Mouse (Mus musculus) right cerebral cortex, postnatal 4 days (tissue): ENCODE results near the gene Prkaa1.
A peak's percentile ranks its signal among the peaks of the same experiment; 100 is the strongest.
"Not testable (repeated sequence)": the region's sequence is repeated elsewhere in the genome, so short reads cannot be mapped to it uniquely, and the experiment has no call there.

Experiments
- DNase-seq: peaks from one replicate; pipeline ENCODE4 v3.0.0-alpha.2; 2022

Prkaa1 gene

GRCm38 (mm10) chr15:5130887-5131668, 12.6 kb upstream of the Prkaa1 start:
- not testable (repeated sequence) for DNase-seq

GRCm38 (mm10) chr15:5133301-5133700, 10.4 kb upstream of the Prkaa1 start:
- DNase-seq, result no peak

GRCm38 (mm10) chr15:5134179-5134578, 9.5 kb upstream of the Prkaa1 start:
- no peak for DNase-seq

- no peak for DNase-seq
Measured at GRCm38 (mm10) chr15:5134945-5135483, 8.6 kb upstream of the Prkaa1 start.

- DNase-seq, result peak; percentile 35
Measured at GRCm38 (mm10) chr15:5138021-5138856, 5.4 kb upstream of the Prkaa1 start.

GRCm38 (mm10) chr15:5139366-5139765, 4.3 kb upstream of the Prkaa1 start:
- DNase-seq, result no peak

GRCm38 (mm10) chr15:5139863-5140262, 3.8 kb upstream of the Prkaa1 start:
- DNase-seq, result no peak

GRCm38 (mm10) chr15:5140357-5140756, 3.3 kb upstream of the Prkaa1 start:
- DNase-seq, result no peak

- DNase-seq, result no peak
Measured at GRCm38 (mm10) chr15:5142047-5142446, 1.6 kb upstream of the Prkaa1 start.

- no peak for DNase-seq
Measured at GRCm38 (mm10) chr15:5142714-5143113, 947 bp upstream of the Prkaa1 start.

- DNase-seq, result peak; percentile 81
Measured at GRCm38 (mm10) chr15:5144021-5144778, 539 bp downstream of the Prkaa1 start.

- DNase-seq, result no peak
Measured at GRCm38 (mm10) chr15:5145196-5145945, 1.7 kb downstream of the Prkaa1 start.

GRCm38 (mm10) chr15:5149187-5149586, 5.5 kb downstream of the Prkaa1 start:
- DNase-seq, result no peak

- DNase-seq, result no peak
Measured at GRCm38 (mm10) chr15:5152171-5152570, 8.5 kb downstream of the Prkaa1 start.

- DNase-seq, result no peak
Measured at GRCm38 (mm10) chr15:5154621-5155020, 11.0 kb downstream of the Prkaa1 start.

- no peak for DNase-seq
Measured at GRCm38 (mm10) chr15:5155093-5155492, 11.4 kb downstream of the Prkaa1 start.

- no peak for DNase-seq
Measured at GRCm38 (mm10) chr15:5156355-5156754, 12.7 kb downstream of the Prkaa1 start.

GRCm38 (mm10) chr15:5157386-5157785, 13.7 kb downstream of the Prkaa1 start:
- no peak for DNase-seq

- DNase-seq, result no peak
Measured at GRCm38 (mm10) chr15:5158827-5159226, 15.2 kb downstream of the Prkaa1 start.

- no peak for DNase-seq
Measured at GRCm38 (mm10) chr15:5165121-5165773, 21.6 kb downstream of the Prkaa1 start.

GRCm38 (mm10) chr15:5173217-5173820, 29.7 kb downstream of the Prkaa1 start:
- DNase-seq, result no peak
